Mouse (Mus musculus): ENCODE results near the gene Zyx. TPM values are rescaled to one million over a fixed set of nuclear protein-coding genes. Genes with fewer than 3 reads are reported as not detected.
A peak's percentile ranks its signal among the peaks of the same experiment; 100 is the strongest.

The Zyx gene
- polyA plus RNA-seq, 1 experiment from 2014 or later = 213 TPM

GRCm38 (mm10) chr6:42350968-42351775, 1.7 kb downstream of the Zyx start:
- no peaks in the 10 kb centered on the region for H3K9me3 ChIP-seq (replicated peaks)
- H3K27ac ChIP-seq (ENCODE audit: poor library complexity, severe bottlenecking) = peak overlapping the region; percentile 100
- H3K4me3 ChIP-seq = peak overlapping the region; percentile 93
- H3K9ac ChIP-seq = peak overlapping the region; percentile 98
- ATAC-seq (ENCODE audit: insufficient number of reproducible peaks, low FRiP score) = no peak
- H3K36me3 ChIP-seq = peaks cover 48% of the 10 kb centered on the region
- peak overlapping the region; percentile 99 for H3K4me2 ChIP-seq
- H3K27me3 ChIP-seq (replicated peaks) = no peaks in the 10 kb centered on the region
- 28% methylated on average over 13 of the region's 13 CpGs for WGBS
- peaks cover 60% of the 10 kb centered on the region for H3K4me1 ChIP-seq (replicated peaks)

- no peaks in the 10 kb centered on the region for H3K9me3 ChIP-seq (replicated peaks)
- peaks cover 56% of the 10 kb centered on the region for H3K36me3 ChIP-seq
- peaks cover 67% of the 10 kb centered on the region for H3K4me1 ChIP-seq (replicated peaks)
- no peak for ATAC-seq (ENCODE audit: insufficient number of reproducible peaks, low FRiP score)
- H3K9ac ChIP-seq = peak overlapping the region; percentile 98
- 37% methylated on average over 7 of the region's 7 CpGs for WGBS
- peak overlapping the region; percentile 99 for H3K4me2 ChIP-seq
- H3K27me3 ChIP-seq (replicated peaks) = no peaks in the 10 kb centered on the region
- H3K4me3 ChIP-seq = peak overlapping the region; percentile 93
- H3K27ac ChIP-seq (ENCODE audit: poor library complexity, severe bottlenecking) = peak overlapping the region; percentile 100
These were observed 2.5 kb downstream of the Zyx start for GRCm38 (mm10) chr6:42351776-42352485.

GRCm38 (mm10) chr6:42352486-42352846, 3.0 kb downstream of the Zyx start:
- 76% methylated on average over 1 of the region's 1 CpGs for WGBS
- Histone ChIP-seq H3K27me3 (replicated peaks) (no peaks in the 10 kb centered on the region), H3K9ac (peak overlapping the region; percentile 98; the same call in 1 of the 2 replicates), H3K9me3 (replicated peaks) (no peaks in the 10 kb centered on the region), H3K36me3 (peaks cover 61% of the 10 kb centered on the region), H3K4me3 (peak overlapping the region; percentile 93), H3K27ac (ENCODE audit: poor library complexity, severe bottlenecking) (peak overlapping the region; percentile 100), H3K4me1 (replicated peaks) (peaks cover 73% of the 10 kb centered on the region), H3K4me2 (peak overlapping the region; percentile 99)
- no peak for ATAC-seq (ENCODE audit: insufficient number of reproducible peaks, low FRiP score)

- Histone ChIP-seq H3K27ac (ENCODE audit: poor library complexity, severe bottlenecking) (peak overlapping the region; percentile 100), H3K36me3 (peaks cover 68% of the 10 kb centered on the region), H3K9me3 (replicated peaks) (no peaks in the 10 kb centered on the region), H3K4me2 (peak overlapping the region; percentile 99), H3K27me3 (replicated peaks) (no peaks in the 10 kb centered on the region), H3K4me1 (replicated peaks) (peaks cover 80% of the 10 kb centered on the region), H3K4me3 (peak overlapping the region; percentile 93), H3K9ac (peak overlapping the region; percentile 98)
- WGBS = 27% methylated on average over 8 of the region's 8 CpGs
- no peak for ATAC-seq (ENCODE audit: insufficient number of reproducible peaks, low FRiP score)
These were observed 3.8 kb downstream of the Zyx start for GRCm38 (mm10) chr6:42353180-42353579.

GRCm38 (mm10) chr6:42354076-42355019, 4.9 kb downstream of the Zyx start:
- Histone ChIP-seq H3K9ac (peak overlapping the region; percentile 47), H3K4me1 (replicated peaks) (peaks cover 85% of the 10 kb centered on the region), H3K27ac (ENCODE audit: poor library complexity, severe bottlenecking) (peak overlapping the region; percentile 100), H3K9me3 (replicated peaks) (no peaks in the 10 kb centered on the region), H3K4me3 (peak overlapping the region; percentile 93), H3K36me3 (peaks cover 80% of the 10 kb centered on the region), H3K4me2 (peak overlapping the region; percentile 99), H3K27me3 (replicated peaks) (no peaks in the 10 kb centered on the region)
- WGBS = 15% methylated on average over 11 of the region's 11 CpGs
- ATAC-seq (ENCODE audit: insufficient number of reproducible peaks, low FRiP score) = no peak

- Histone ChIP-seq H3K4me2 (peak overlapping the region; percentile 99), H3K4me3 (peak overlapping the region; percentile 93; the same call in 1 of the 2 replicates), H3K4me1 (replicated peaks) (peaks cover 94% of the 10 kb centered on the region)
These were observed 5.9 kb downstream of the Zyx start for GRCm38 (mm10) chr6:42355366-42355765.

GRCm38 (mm10) chr6:42355794-42356600, 6.6 kb downstream of the Zyx start:
- H3K4me3 ChIP-seq = no peak overlapping the region
- peak overlapping the region; percentile 22; the same call in 1 of the 2 replicates for H3K9ac ChIP-seq
- no peak for ATAC-seq (ENCODE audit: insufficient number of reproducible peaks, low FRiP score)
- H3K9me3 ChIP-seq (replicated peaks) = no peaks in the 10 kb centered on the region
- peak overlapping the region; percentile 100 for H3K27ac ChIP-seq (ENCODE audit: poor library complexity, severe bottlenecking)
- H3K27me3 ChIP-seq (replicated peaks) = no peaks in the 10 kb centered on the region
- peaks cover 96% of the 10 kb centered on the region for H3K4me1 ChIP-seq (replicated peaks)
- peak overlapping the region; percentile 99 for H3K4me2 ChIP-seq
- WGBS = 88% methylated on average over 13 of the region's 13 CpGs
- H3K36me3 ChIP-seq = peaks cover 95% of the 10 kb centered on the region

More at GRCm38 (mm10) chr6:42355366-42355765, 5.9 kb downstream of the Zyx start:
- no peaks in the 10 kb centered on the region for H3K9me3 ChIP-seq (replicated peaks)
- 90% methylated on average over 6 of the region's 6 CpGs for WGBS
- peaks cover 90% of the 10 kb centered on the region for H3K36me3 ChIP-seq
- H3K27me3 ChIP-seq (replicated peaks) = no peaks in the 10 kb centered on the region
- H3K9ac ChIP-seq = peak overlapping the region; percentile 22; the same call in 1 of the 2 replicates
- ATAC-seq (ENCODE audit: insufficient number of reproducible peaks, low FRiP score) = no peak
- H3K27ac ChIP-seq (ENCODE audit: poor library complexity, severe bottlenecking) = peak overlapping the region; percentile 100; the same call in 1 of the 2 replicates

GRCm38 (mm10) chr6:42356913-42357312, 7.5 kb downstream of the Zyx start:
- Histone ChIP-seq H3K9ac (peak overlapping the region; percentile 21; the same call in 1 of the 2 replicates), H3K4me2 (no peak overlapping the region), H3K9me3 (replicated peaks) (no peaks in the 10 kb centered on the region), H3K27ac (ENCODE audit: poor library complexity, severe bottlenecking) (peak overlapping the region; percentile 48; the same call in 1 of the 2 replicates), H3K4me3 (no peak overlapping the region), H3K36me3 (peaks cover 92% of the 10 kb centered on the region), H3K27me3 (replicated peaks) (no peaks in the 10 kb centered on the region), H3K4me1 (replicated peaks) (peaks cover 96% of the 10 kb centered on the region)
- WGBS = 86% methylated on average over 5 of the region's 5 CpGs
- ATAC-seq (ENCODE audit: insufficient number of reproducible peaks, low FRiP score) = no peak

- no peaks in the 10 kb centered on the region for H3K27me3 ChIP-seq (replicated peaks)
- 49% methylated on average over 6 of the region's 6 CpGs for WGBS
- peaks cover 82% of the 10 kb centered on the region for H3K36me3 ChIP-seq
- H3K4me2 ChIP-seq = no peak overlapping the region
- H3K27ac ChIP-seq (ENCODE audit: poor library complexity, severe bottlenecking) = peak overlapping the region; percentile 48
- H3K4me1 ChIP-seq (replicated peaks) = peaks cover 96% of the 10 kb centered on the region
- ATAC-seq (ENCODE audit: insufficient number of reproducible peaks, low FRiP score) = no peak
- peak overlapping the region; percentile 13; the same call in 1 of the 2 replicates for H3K9ac ChIP-seq
- H3K9me3 ChIP-seq (replicated peaks) = no peaks in the 10 kb centered on the region
- no peak overlapping the region for H3K4me3 ChIP-seq
These were observed 8.5 kb downstream of the Zyx start for GRCm38 (mm10) chr6:42357901-42358300.

GRCm38 (mm10) chr6:42358901-42359300, 9.5 kb downstream of the Zyx start:
- no peaks in the 10 kb centered on the region for H3K9me3 ChIP-seq (replicated peaks)
- no peak overlapping the region for H3K9ac ChIP-seq
- H3K27ac ChIP-seq (ENCODE audit: poor library complexity, severe bottlenecking) = peak overlapping the region; percentile 76
- H3K27me3 ChIP-seq (replicated peaks) = no peaks in the 10 kb centered on the region
- H3K4me2 ChIP-seq = no peak overlapping the region
- H3K4me1 ChIP-seq (replicated peaks) = peaks cover 95% of the 10 kb centered on the region
- no peak for ATAC-seq (ENCODE audit: insufficient number of reproducible peaks, low FRiP score)
- H3K4me3 ChIP-seq = no peak overlapping the region
- H3K36me3 ChIP-seq = peaks cover 73% of the 10 kb centered on the region
- 80% methylated on average over 12 of the region's 12 CpGs for WGBS
